In the genomic region with DNA sequence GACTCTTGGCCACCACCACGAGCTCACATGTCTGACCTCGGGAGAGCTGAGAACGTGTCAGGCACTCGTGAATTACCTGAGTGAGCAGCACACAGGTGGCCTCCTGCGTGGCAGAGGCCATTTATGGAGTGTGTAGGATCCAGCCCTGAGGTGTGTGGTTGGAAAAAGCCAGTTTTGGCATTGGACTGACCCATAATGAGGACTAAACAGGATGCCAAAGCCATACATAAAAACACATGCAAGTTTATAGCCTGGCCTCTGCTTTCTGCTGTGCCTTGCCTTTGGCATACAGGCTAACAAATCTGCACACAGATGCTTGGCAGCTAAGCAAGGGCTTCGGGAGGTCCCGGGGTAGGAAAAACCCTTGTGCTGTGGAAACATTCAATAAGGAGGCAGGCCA, we compare ENCODE assay signal across 31 mouse cellular contexts. TPM values are rescaled to one million over a fixed set of nuclear protein-coding genes. Genes with fewer than 3 reads are reported as not detected.
A peak's percentile ranks its signal among the peaks of the same experiment; 100 is the strongest.
DNase-seq lines count a peak whose midpoint lies in the region; ATAC-seq lines count a peak whose summit lies in the region.
"Had no signal": no experiment of that assay in that cellular context is flagged by ENCODE, and none has a peak within 500 bp of the region (broad histone marks: within the 10 kb centered on the region; RNA-seq: fewer than 3 reads in every experiment).

No protein-coding gene starts in this region.

- 0 out of 2 replicates have a peak, but pooled peaks cover 3% of the 10 kb centered on the region for H3K4me1 ChIP-seq in hindbrain, embryonic 13.5 days (replicated peaks)
- no peaks in the 10 kb centered on the region for H3K4me1 ChIP-seq in hindbrain, embryonic 12.5 days
- peaks cover 21% of the 10 kb centered on the region; the same call in 1 of the 2 replicates for H3K4me1 ChIP-seq in limb, embryonic 12.5 days (replicated peaks)
- peaks cover 13% of the 10 kb centered on the region; the same call in 1 of the 2 replicates for H3K4me1 ChIP-seq in limb, embryonic 15.5 days
- H3K4me1 ChIP-seq: embryonic facial prominence, embryonic 13.5 days; forebrain, embryonic 12.5 days; heart, embryonic 12.5 days; heart, embryonic 15.5 days; hindbrain, embryonic 10.5 days; hindbrain, embryonic 15.5 days had no signal

- no peaks in the 10 kb centered on the region for H3K9me3 ChIP-seq in hindbrain, embryonic 13.5 days
- H3K9me3 ChIP-seq in hindbrain, embryonic 12.5 days (replicated peaks) = no peaks in the 10 kb centered on the region
- no peaks in the 10 kb centered on the region for H3K9me3 ChIP-seq in limb, embryonic 12.5 days
- no peaks in the 10 kb centered on the region for H3K9me3 ChIP-seq in limb, embryonic 15.5 days
- H3K9me3 ChIP-seq: embryonic facial prominence, embryonic 10.5 days; forebrain, embryonic 12.5 days; G1E; heart, embryonic 12.5 days; heart, embryonic 15.5 days; hindbrain, embryonic 10.5 days; hindbrain, embryonic 15.5 days had no signal

- H3K27ac ChIP-seq in hindbrain, embryonic 13.5 days = peak overlapping the region; percentile 35; the same call in 1 of the 2 replicates
- no peak overlapping the region for H3K27ac ChIP-seq in hindbrain, embryonic 12.5 days
- 0 out of 2 replicates have a peak overlapping the region, but pooled peaks have one; percentile 41 for H3K27ac ChIP-seq in limb, embryonic 12.5 days
- peak overlapping the region; percentile 28 for H3K27ac ChIP-seq in limb, embryonic 15.5 days
- H3K27ac ChIP-seq: embryonic facial prominence, embryonic 10.5 days; embryonic facial prominence, embryonic 13.5 days; forebrain, embryonic 12.5 days; gastrocnemius, adult 2 months; heart, embryonic 15.5 days; hindbrain, embryonic 10.5 days; hindbrain, embryonic 15.5 days had no signal

- DNase-seq in MN1 (ENCODE audit: low spot score) = peak; percentile 32
- DNase-seq in heart, adult 11 months = no peak
- DNase-seq in lung, postnatal 4 days = no peak
- DNase-seq: adrenal gland, adult 2 months; adrenal gland, postnatal 14 days; B cell, adult 2 months; cerebellum, adult 11-12 months; cerebellum, adult 8-10 months; cerebellum, postnatal 10 days; cerebellum, postnatal 36 days; embryo, embryonic 11 days; forebrain, postnatal 0 days; gastrocnemius, adult 2 months; gastrocnemius, postnatal 14 days; heart, adult 18-20 months; heart, postnatal 10 days; heart, postnatal 36 days had no signal

- WGBS in hindbrain, embryonic 13.5 days = 85% methylated on average over 7 of the region's 7 CpGs
- WGBS in hindbrain, embryonic 12.5 days = 86% methylated on average over 7 of the region's 7 CpGs
- WGBS in limb, embryonic 12.5 days = 55% methylated on average over 7 of the region's 7 CpGs
- 34% methylated on average over 7 of the region's 7 CpGs for WGBS in limb, embryonic 15.5 days

- H3K4me3 ChIP-seq in hindbrain, embryonic 13.5 days = no peak overlapping the region
- H3K4me3 ChIP-seq in hindbrain, embryonic 12.5 days = no peak overlapping the region
- H3K4me3 ChIP-seq in limb, embryonic 12.5 days (replicated peaks) = no peak overlapping the region
- H3K4me3 ChIP-seq in limb, embryonic 15.5 days = no peak overlapping the region
- H3K4me3 ChIP-seq: embryonic facial prominence, embryonic 10.5 days; embryonic facial prominence, embryonic 13.5 days; erythroblast, embryonic 14.5 days; forebrain, embryonic 12.5 days; gastrocnemius, adult 2 months; heart, embryonic 12.5 days; heart, embryonic 15.5 days; hindbrain, embryonic 10.5 days; hindbrain, embryonic 15.5 days had no signal

- H3K36me3 ChIP-seq in hindbrain, embryonic 13.5 days = no peaks in the 10 kb centered on the region
- H3K36me3 ChIP-seq in hindbrain, embryonic 12.5 days = no peaks in the 10 kb centered on the region
- H3K36me3 ChIP-seq in limb, embryonic 12.5 days = no peaks in the 10 kb centered on the region
- no peaks in the 10 kb centered on the region for H3K36me3 ChIP-seq in limb, embryonic 15.5 days
- H3K36me3 ChIP-seq: embryonic facial prominence, embryonic 10.5 days; embryonic facial prominence, embryonic 13.5 days; forebrain, embryonic 12.5 days; G1E; heart, embryonic 12.5 days; heart, embryonic 15.5 days; hindbrain, embryonic 10.5 days; hindbrain, embryonic 15.5 days had no signal

- no peaks in the 10 kb centered on the region for H3K27me3 ChIP-seq in hindbrain, embryonic 13.5 days
- H3K27me3 ChIP-seq in hindbrain, embryonic 12.5 days = no peaks in the 10 kb centered on the region
- H3K27me3 ChIP-seq in limb, embryonic 12.5 days = no peaks in the 10 kb centered on the region
- no peaks in the 10 kb centered on the region for H3K27me3 ChIP-seq in limb, embryonic 15.5 days
- H3K27me3 ChIP-seq: CH12.LX; embryonic facial prominence, embryonic 13.5 days; forebrain, embryonic 12.5 days; heart, embryonic 12.5 days; heart, embryonic 15.5 days; hindbrain, embryonic 15.5 days had no signal

- no peak overlapping the region for H3K9ac ChIP-seq in hindbrain, embryonic 13.5 days
- no peak overlapping the region for H3K9ac ChIP-seq in hindbrain, embryonic 12.5 days
- no peak overlapping the region for H3K9ac ChIP-seq in limb, embryonic 12.5 days (replicated peaks)
- no peak overlapping the region for H3K9ac ChIP-seq in limb, embryonic 15.5 days
- H3K9ac ChIP-seq: embryonic facial prominence, embryonic 13.5 days; forebrain, embryonic 12.5 days; forebrain, postnatal 0 days; heart, embryonic 12.5 days; heart, embryonic 15.5 days; hindbrain, embryonic 15.5 days had no signal

- ATAC-seq in hindbrain, embryonic 13.5 days (ENCODE audit: low FRiP score) = no peak
- ATAC-seq in hindbrain, embryonic 12.5 days (ENCODE audit: low FRiP score) = no peak
- no peak for ATAC-seq in limb, embryonic 12.5 days (ENCODE audit: insufficient number of reproducible peaks, insufficient read depth, low FRiP score, low TSS enrichment, low read depth)
- peak; percentile 67; the same call in 1 of the 2 replicates for ATAC-seq in limb, embryonic 15.5 days (ENCODE audit: insufficient number of reproducible peaks, low FRiP score, low TSS enrichment, low read depth)
- ATAC-seq: forebrain, postnatal 0 days had no signal

- no peak overlapping the region for H3K4me2 ChIP-seq in hindbrain, embryonic 13.5 days
- no peak overlapping the region for H3K4me2 ChIP-seq in hindbrain, embryonic 12.5 days (replicated peaks)
- no peak overlapping the region for H3K4me2 ChIP-seq in limb, embryonic 12.5 days
- H3K4me2 ChIP-seq in limb, embryonic 15.5 days = no peak overlapping the region
- H3K4me2 ChIP-seq: embryonic facial prominence, embryonic 13.5 days; forebrain, embryonic 12.5 days; heart, embryonic 12.5 days; heart, embryonic 15.5 days; hindbrain, embryonic 15.5 days had no signal

RNA-seq across cellular contexts. Expression of gene Nrf1, which starts 38.6 kb away (rescaled TPM):
- 41.0 and 43.5 TPM in 2 replicates for polyA plus RNA-seq in hindbrain, embryonic 13.5 days (2015; fragmentation: Nextera tagmentation; extraction: Ambion mirVana)
- polyA plus RNA-seq in hindbrain, embryonic 12.5 days (2016; fragmentation: Nextera tagmentation; extraction: Ambion mirVana) = 62.1 and 65.4 TPM in 2 replicates
- polyA plus RNA-seq in limb, embryonic 12.5 days (2016; fragmentation: Nextera tagmentation; extraction: Ambion mirVana) = 75.0 and 75.7 TPM in 2 replicates
- polyA plus RNA-seq in limb, embryonic 15.5 days (2015; fragmentation: Nextera tagmentation; extraction: Ambion mirVana) = 47.6 and 51.3 TPM in 2 replicates
